In the genomic region with DNA sequence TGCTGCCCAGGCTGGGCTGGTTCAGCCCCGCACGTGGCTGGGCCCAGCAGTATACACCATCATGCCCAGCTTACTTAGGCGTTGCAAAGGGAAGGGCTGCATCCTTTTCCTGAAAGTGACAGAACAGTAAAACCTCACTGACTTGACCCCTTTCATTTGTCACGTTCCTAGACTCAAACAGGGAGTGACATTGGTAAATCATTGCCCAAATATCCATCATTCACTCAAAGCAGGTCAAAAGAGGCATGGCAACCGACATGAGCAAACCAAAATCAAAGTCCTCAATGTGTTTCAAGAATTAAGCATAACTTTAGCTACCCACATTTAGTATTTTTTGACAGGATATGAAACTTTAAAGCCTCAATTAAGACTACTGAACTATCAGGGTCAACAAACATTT, we compare ENCODE assay signal across 19 mouse cellular contexts.
"Had no signal": no experiment of that assay in that cellular context is flagged by ENCODE, and none has a peak within 500 bp of the region (broad histone marks: within the 10 kb centered on the region; RNA-seq: fewer than 3 reads in every experiment).

No protein-coding gene starts in this region.

- H3K9me3 ChIP-seq: liver, embryonic 15.5 days; midbrain, embryonic 10.5 days; neural tube, embryonic 13.5 days; neural tube, embryonic 15.5 days had no signal

- H3K9ac ChIP-seq: liver, embryonic 15.5 days; lung, embryonic 14.5 days; midbrain, embryonic 12.5 days; neural tube, embryonic 13.5 days; neural tube, embryonic 15.5 days had no signal

- H3K4me3 ChIP-seq: liver, embryonic 15.5 days; midbrain, embryonic 10.5 days; midbrain, embryonic 12.5 days; myocyte; neural tube, embryonic 13.5 days; neural tube, embryonic 15.5 days had no signal

- DNase-seq: lung, embryonic 14.5 days; lung, postnatal 10 days; lung, postnatal 4 days; midbrain, embryonic 14.5 days; retina, postnatal 1 day; right cerebral cortex, adult 18-20 months; right cerebral cortex, postnatal 25 days; right cerebral cortex, postnatal 4 days; spleen, adult 18-20 months; thymus, adult 18-20 months; thymus, postnatal 14 days; thymus, postnatal 4 days had no signal

- ATAC-seq: midbrain, embryonic 16.5 days had no signal

- H3K27me3 ChIP-seq: liver, embryonic 15.5 days; midbrain, embryonic 12.5 days; neural tube, embryonic 13.5 days; neural tube, embryonic 15.5 days had no signal

- H3K4me2 ChIP-seq: liver, embryonic 15.5 days; lung, embryonic 14.5 days; midbrain, embryonic 12.5 days; neural tube, embryonic 13.5 days; neural tube, embryonic 15.5 days had no signal

- H3K27ac ChIP-seq: liver, embryonic 15.5 days; midbrain, embryonic 10.5 days; midbrain, embryonic 12.5 days; neural tube, embryonic 13.5 days; neural tube, embryonic 15.5 days had no signal
